Mouse (Mus musculus) frontal cortex, postnatal 25 days (tissue): ENCODE data around the gene Pmp22.

Source experiments
- DNase-seq, 2 experiments: peaks; one replicate each; pipeline ENCODE4 v3.0.0; 2022; ENCODE audit warnings: low spot score in 2 of 2

Gene Pmp22

GRCm38 (mm10) chr11:63127513-63127912 is 1.3 kb upstream of the Pmp22 start:
- DNase-seq: no peak

- no peak for DNase-seq
Observed at GRCm38 (mm10) chr11:63129375-63129774, 593 bp downstream of the Pmp22 start.

GRCm38 (mm10) chr11:63129840-63130239 is 1.1 kb downstream of the Pmp22 start:
- DNase-seq: no peak

GRCm38 (mm10) chr11:63130497-63130896 is 1.7 kb downstream of the Pmp22 start:
- no peak for DNase-seq

- no peak for DNase-seq
Observed at GRCm38 (mm10) chr11:63131001-63131692, 2.4 kb downstream of the Pmp22 start.

- DNase-seq: no peak
Observed at GRCm38 (mm10) chr11:63131693-63132040, 2.9 kb downstream of the Pmp22 start.

DNA sequence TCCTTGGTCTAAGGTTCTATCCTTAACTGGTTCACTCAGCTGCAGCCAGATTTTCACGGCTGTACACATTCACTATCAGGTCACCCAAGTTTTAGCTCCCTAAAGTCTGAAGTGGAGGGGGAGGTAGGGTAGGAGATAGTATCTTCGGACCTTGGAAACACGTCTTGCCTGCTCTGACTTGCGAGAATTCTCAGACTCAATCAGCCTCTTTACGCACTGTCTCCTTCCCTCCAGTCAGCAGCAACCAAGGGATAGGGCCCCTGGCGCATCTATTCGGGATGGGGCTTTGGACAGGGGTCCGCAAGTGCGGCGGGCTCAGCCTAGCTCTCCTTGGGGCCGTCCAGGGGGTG is 3.3 kb downstream of the Pmp22 start:
- no peak for DNase-seq

- DNase-seq: peak; percentile 38 to 59
Observed at GRCm38 (mm10) chr11:63132501-63133435, 4.0 kb downstream of the Pmp22 start.

DNA sequence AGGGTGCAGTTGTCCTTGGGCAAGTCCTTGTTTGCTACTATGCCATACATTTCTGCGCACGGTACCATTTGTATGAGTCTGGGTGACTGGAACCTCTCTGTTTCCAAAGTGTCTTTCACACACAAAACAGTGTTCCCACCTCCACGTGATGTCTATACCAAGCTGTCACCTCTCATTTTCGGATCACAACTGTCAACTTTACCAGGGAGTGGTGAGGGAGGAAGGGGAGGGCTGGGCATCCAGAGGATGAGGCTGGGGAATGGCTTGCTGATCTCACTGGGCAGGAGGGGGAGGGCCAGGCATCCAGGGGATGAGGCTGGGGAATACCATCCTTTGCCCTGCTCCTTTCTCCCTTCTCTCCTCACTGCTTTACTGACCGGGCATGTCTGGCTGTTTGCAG is 5.2 kb downstream of the Pmp22 start:
- no peak for DNase-seq

GRCm38 (mm10) chr11:63134742-63135482 is 6.1 kb downstream of the Pmp22 start:
- DNase-seq: no peak

DNA sequence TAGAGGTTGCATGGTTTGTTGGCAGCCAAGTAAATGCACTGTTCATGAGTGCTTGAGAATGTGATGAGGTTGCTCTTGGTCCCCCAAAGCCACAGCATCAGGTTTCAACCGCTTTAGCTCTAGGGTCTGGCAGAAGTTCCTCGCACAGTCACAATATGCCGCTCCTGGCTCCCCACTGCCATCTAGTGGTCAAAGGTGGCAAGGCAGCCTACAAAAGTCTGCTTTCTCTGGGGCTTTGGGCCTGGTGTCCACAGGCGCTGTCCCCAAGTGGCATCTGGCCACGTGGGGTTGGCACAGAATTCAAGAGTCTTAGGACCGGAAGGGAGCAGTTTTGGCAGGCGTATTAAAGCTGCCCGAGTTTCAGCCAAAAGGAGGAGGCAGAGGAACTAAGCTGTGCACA is 6.8 kb downstream of the Pmp22 start:
- peak; percentile 95 to 96 for DNase-seq

DNA sequence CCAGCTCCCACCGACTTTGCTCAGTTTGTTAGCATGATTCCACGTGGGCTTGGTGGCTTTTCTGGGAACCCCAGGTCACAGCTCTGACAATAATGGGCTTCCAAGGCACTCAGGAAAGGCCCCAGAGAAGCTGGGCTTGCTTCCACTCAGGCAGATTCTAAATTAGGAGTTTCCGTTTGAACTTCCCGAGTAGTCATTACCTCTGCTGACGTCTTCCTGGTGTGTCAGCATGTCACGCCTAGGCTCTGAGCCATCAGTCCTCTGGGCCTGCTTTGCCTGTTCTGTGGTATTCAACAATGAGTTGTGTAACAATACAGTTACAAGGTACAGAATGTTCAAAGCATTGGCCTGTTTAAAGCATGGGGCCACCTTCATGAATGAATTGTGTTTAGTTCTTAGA is 7.4 kb downstream of the Pmp22 start:
- no peak for DNase-seq

- DNase-seq: no peak
Observed at GRCm38 (mm10) chr11:63136836-63137416, 8.1 kb downstream of the Pmp22 start.

DNA sequence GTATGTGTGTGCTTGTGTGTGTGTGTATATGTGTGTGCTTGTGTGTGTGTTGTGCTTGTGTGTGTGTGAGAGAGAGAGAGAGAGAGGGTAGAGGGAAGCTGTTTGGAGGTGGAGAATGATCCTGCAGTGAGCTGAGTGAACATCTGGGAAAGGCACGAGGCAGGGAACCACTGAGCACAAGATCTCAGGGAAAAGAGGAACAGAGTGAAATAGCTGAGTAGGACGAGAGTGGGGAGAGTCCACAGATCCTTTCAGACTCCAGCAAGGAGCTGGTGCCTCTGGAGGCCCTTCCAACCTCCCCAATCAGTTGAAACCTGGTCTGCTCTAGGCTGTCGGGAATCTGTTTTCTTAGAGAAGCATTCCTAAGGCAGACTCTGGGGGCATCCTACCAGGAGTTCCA is 10.0 kb downstream of the Pmp22 start:
- DNase-seq: no peak

- DNase-seq: no peak
Observed at GRCm38 (mm10) chr11:63142311-63142710, 13.5 kb downstream of the Pmp22 start.

GRCm38 (mm10) chr11:63142816-63143215 is 14.0 kb downstream of the Pmp22 start:
- no peak for DNase-seq

DNA sequence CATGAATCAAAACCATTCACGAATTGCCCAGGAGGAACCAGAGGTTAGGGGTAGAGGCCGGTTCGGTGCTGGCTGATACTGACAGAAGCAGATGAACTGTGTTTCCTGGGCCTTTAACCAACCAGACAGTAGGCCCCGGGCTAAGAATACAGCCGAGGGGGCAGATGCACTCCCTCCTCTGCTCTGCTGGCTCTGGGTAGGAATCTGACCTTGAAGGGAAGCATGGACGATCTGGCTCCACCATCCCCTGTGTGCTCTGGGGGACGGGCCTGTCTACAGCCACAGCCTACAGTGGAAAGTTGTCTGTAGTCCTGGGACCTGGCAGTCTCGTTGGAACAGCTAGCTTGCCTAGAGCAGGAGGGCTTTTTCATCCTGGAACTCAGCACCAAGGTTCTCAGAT is 14.7 kb downstream of the Pmp22 start:
- no peak for DNase-seq

GRCm38 (mm10) chr11:63146601-63147000 is 17.8 kb downstream of the Pmp22 start:
- DNase-seq: no peak

- no peak for DNase-seq
Observed at GRCm38 (mm10) chr11:63148276-63148675, 19.5 kb downstream of the Pmp22 start.

DNA sequence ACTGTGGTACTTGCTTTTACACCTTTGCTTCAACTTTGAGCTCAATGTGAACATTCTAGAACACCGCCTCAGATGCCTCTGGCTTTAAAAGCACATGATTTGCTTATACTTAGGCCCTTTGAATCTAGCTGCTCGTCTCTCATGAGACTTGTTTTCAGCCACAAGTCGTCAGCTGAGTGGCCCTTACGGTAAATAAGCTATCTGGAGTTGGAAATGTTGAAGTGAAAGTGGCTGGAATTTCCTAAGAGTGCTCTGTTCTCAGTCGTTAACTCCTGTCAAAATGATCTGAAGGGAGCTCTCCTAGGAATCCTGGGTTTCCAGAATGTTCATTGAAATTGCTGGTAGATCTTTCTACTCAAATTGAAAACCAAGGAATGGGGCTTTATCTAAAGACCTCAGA is 23.1 kb downstream of the Pmp22 start:
- DNase-seq: no peak

- DNase-seq: no peak
Observed at GRCm38 (mm10) chr11:63157117-63157516, 28.3 kb downstream of the Pmp22 start.

- no peak for DNase-seq
Observed at GRCm38 (mm10) chr11:63160926-63161325, 32.1 kb downstream of the Pmp22 start.
